Mouse (Mus musculus): ENCODE results near the gene Mrtfa.
A peak's percentile ranks its signal among the peaks of the same experiment; 100 is the strongest.
"Not testable (repeated sequence)": the region's sequence is repeated elsewhere in the genome, so short reads cannot be mapped to it uniquely, and the experiment has no call there.

Mrtfa gene

DNA sequence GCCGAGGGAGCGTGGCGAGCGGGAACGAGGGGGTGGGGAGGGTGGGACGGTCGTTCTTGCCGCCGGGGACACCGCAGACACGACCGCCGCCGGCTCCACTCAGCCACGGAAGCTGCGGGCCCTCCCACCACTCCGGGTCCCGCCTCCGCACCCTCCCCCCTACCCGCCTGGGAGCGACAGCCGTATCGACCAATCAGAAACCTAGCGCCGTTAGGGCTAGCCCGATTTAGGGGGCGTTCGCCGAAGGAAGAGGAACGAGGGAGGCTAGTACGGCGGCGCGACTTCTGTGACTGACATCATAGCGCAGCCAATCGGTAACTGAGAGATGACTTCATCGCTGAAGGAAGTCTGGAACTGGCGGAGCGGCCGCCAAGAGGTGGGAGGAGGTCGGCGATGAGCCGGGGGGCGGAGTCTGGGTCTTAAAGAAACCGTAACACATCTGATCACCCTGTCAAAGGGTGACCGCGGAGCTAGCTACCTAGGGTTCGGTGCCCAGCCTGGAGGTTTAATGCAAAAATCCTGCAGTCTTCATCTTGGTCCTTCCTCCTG, at the start of gene Mrtfa:
Gene Mrtfa, minus strand, starts transcription at position 128 of the 549 bp plus-strand sequence.
- DNase-seq (ENCODE audit: inconsistent age in 2 of 2, low spot score in 1 of 2) = peak; percentile 99 to 100

DNA sequence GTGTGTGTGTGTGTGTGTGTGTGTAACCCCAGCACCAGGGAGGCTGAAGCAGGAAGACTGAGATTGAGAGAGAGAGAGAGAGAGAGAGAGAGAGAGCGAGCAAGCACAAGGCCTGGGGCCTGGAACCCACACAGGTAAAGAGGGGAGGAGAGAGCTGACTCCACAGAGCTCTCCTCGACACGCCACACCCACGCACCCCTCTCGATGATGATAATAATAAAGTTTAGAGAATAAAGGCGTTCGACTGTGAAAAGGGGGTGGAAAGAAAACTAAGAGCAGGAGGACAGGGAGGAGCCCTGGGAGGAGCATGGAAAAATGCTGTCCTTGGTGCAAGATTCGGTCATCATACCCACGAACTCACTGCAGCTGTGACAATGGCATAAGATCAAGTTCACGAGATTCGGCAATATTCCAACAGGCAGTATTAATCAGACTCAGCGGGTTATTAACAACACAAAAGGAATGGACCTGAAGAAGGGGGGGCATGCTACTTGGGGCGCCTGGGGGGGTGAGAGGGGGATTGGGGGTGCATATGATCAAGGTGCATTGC, 49.3 kb upstream of the Mrtfa start:
- DNase-seq (ENCODE audit: inconsistent age in 2 of 2, low spot score in 1 of 2) = peak; percentile 66 to 86

DNA sequence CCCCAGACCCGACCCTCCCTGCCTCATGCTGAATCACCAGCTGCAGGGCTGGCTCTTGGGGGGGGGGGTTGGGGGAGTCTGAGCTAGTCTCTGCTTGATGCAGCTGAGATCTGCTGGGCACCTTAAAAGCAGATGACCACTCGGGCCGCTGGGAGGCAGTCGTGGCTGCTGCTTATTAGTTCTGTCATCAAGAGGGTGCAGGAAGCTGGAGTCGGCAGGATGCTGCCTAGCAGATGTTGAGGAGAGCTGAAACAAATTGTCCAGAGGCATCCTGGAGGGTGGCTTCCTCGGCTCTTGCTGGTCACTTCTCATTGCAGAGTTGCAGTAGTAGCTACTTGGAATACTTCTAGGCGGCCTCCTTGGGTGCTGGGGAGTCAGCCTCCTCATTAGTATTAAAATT, 48.7 kb upstream of the Mrtfa start:
- peak; percentile 60 to 80 for DNase-seq (ENCODE audit: inconsistent age in 2 of 2, low spot score in 1 of 2)

DNA sequence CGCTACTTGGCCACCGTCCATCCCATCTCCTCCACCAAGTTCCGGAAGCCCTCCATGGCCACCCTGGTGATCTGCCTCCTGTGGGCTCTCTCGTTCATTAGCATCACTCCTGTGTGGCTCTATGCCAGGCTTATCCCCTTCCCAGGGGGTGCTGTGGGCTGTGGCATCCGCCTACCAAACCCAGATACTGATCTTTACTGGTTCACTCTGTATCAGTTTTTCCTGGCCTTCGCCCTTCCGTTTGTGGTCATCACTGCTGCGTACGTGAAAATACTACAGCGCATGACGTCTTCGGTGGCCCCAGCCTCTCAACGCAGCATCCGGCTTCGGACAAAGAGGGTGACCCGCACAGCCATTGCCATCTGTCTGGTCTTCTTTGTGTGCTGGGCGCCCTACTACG, 46.9 kb upstream of the Mrtfa start:
- DNase-seq (ENCODE audit: inconsistent age in 2 of 2, low spot score in 1 of 2) = no peak

DNA sequence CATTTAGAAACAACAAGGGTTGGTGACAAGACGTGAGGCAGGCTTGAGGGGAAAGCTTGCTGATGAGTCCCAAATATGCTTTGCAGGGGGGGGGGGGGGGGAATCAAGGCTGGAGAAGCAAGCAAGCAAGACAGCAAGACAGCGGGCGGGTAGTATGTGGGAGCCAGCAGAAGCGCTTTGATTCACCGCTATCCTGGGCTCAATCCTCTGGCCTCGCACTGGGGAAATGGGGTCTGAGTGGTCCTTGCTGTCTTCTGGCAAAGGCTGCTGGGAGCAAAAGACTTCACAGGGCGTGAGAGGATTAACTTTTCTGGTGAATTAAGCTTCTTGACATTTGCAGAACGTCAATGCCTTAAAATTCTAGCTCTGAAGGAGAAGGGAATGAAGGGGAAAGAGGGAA, 45.5 kb upstream of the Mrtfa start:
- DNase-seq (ENCODE audit: inconsistent age in 2 of 2, low spot score in 1 of 2) = no peak

DNA sequence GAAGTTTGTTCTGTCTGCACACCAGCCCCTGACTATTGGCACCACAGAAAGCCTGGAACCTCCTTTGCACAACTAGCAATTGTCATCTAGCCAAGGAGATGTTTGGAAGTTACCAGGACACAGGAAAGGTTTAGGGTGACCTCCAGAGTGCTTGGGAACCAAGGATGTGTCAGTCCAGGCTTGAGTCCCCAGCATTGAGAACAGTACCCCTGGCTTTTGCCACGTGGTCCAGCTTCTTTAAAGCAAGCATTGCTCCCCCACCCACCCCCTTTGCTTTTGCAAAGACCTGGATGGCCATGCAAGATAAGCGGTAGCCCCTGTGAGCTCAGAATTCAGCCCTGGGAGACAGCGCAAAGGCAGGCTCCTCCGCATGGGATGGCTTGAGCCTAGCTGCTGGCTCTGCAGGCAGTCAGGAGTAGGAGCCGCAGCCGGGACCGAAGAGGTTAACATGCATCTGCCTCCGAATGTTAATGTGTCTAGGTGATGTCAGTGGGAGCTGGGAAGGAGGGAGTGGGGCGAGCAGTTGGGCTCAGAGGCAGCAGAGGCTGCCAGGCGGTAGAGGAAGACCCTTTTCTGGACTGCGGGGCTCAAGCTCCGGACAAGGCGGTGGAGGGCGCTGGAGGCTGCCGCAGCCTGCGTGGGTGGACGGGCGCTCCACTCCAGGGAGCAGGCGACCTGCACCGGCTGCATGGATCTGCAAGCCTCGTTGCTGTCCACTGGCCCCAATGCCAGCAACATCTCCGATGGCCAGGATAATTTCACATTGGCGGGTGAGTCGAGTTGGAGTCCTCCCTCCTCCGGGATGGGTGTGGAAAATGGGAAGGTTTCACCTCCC, 44.7 kb upstream of the Mrtfa start, which contains the start of gene Mchr1:
Gene Mchr1, plus strand, starts transcription at position 414 of the 835 bp plus-strand sequence.
- peak; percentile 56 to 81 for DNase-seq (ENCODE audit: inconsistent age in 2 of 2, low spot score in 1 of 2)

DNA sequence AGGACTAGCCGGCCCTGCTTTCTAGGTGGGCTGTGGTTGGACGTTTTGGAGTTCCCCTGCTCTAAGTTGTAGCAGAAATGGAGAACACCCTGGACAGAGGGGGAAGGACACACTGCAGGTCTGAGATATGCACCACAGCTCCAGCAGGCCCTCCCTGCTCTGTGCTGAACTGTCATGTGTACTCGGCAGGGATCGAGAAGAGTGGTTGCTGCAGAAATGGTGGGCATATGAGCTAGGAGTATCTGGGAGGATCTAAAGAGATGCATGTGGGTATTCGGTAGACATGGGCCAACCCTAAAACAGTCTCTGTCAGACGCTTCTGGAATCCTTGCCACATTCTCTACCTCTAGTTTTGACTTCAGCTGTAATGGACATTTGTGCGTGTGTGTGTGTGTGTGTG, 40.8 kb upstream of the Mrtfa start:
- DNase-seq (ENCODE audit: inconsistent age in 2 of 2, low spot score in 1 of 2) = no peak

DNA sequence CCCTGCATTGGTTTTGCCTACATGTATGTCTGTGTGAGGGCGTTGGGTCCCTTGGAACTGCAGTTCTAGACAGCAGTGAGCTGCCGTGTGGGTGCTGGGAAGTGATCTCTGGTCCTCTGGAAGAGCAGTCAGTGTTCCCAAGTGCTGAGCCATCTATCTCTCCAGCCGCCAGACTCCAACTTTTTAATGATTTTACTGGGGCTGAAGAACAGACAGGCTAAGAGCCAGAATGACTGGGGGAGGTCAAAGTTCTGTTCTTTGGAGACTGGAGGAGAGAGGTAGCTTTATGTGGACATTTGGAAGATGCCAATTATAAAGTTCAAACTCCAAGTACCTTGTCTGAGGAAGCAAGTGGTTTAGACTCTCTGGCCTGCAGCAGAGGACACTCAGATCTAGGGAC, 39.2 kb upstream of the Mrtfa start:
- DNase-seq (ENCODE audit: inconsistent age in 2 of 2, low spot score in 1 of 2) = no peak

DNA sequence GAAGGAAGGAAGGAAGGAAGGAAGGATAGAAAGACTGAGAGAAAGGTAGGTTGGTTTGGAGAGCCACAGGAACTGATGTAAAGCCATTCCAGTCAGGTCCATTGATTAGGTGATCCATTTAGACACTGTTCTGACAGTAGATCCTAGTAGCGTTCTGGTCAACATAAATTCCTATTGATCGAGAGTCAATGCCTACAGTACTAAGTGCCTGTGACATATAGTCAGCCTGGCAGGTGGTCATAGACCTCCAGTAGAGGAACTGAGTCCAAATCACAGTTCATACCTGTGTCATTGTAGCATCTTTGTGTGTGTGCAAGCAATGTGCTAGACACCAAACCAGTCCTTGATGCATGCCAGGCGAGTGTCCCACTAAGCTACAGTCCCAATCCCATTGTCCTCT, 37.7 kb upstream of the Mrtfa start:
- no peak for DNase-seq (ENCODE audit: inconsistent age in 2 of 2, low spot score in 1 of 2)

DNA sequence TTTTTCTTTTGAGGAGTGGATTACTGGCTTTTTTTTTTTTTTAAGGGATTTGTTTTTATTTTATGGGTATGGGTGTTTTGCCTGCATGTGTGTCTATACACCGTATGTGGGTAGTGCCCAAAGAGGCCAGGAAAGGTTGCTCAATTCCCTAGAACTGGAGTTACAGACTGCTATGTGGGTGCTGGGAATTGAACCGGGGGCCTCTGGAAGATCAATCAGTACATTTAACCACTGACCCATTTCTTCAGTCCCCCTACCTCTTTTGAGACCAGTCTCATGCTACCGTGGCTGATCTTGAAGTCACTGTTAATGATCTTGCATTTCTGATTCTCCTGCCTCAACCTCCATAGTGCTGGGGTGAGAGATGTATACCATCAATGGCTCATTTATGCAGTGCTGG, 36.7 kb upstream of the Mrtfa start:
- no peak for DNase-seq (ENCODE audit: inconsistent age in 2 of 2, low spot score in 1 of 2)

DNA sequence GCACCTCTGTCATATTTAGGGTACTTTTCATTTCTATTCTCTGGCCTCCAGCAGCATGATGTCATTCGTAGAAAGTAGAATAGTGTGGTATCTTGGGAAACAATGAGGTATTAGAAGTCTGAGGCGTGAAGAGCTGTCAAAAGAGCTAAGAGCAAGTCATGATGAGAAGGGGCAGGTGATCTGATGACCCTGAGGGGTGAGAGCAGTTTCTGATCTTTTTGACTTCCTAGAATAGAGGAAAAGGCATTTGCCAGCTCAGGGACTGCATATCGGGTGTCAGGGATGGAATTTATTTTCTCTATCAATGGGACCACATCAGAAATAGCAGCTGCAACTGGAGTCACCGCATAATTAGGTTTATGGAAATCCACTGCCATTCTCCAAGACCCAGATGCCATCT, 36.2 kb upstream of the Mrtfa start:
- DNase-seq (ENCODE audit: inconsistent age in 2 of 2, low spot score in 1 of 2) = no peak

DNA sequence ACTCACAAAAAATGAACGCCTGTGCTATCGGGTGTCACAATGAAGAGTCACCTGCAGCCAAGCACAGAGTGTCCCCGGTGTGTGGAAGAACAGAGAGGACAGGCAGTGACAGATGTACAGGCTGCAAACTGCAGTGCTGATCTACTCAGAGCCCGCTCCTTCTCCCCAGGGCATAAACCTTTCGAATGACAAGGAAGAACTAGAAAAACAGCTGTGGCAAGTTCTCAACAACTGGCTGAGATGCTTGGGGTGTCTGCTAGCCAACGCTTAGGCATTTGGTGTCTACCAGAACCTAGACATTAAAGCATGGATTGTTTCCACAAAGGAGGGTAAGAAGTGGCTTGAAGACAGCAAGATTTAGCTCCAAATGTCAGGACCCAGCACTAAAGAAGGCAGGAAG, 35.2 kb upstream of the Mrtfa start:
- no peak for DNase-seq (ENCODE audit: inconsistent age in 2 of 2, low spot score in 1 of 2)

DNA sequence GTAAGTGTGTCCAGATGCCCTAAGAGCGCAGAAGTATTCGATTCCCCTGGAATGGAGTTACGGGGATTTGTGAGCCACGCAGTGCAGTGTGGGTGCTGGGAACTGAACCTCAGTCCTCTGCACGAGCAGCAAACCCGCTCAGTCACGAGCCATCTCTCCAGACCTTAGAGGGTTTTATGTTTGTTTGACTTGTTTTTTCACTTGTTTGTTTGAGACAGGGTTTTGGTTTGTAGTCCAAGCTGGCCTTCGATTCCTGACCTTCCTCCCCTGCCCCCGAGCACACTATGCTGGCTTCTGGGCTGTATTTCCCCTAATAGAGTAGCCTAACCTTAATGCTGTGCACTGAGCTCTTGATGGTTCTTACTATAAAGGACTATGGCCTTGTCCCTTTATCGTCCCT, 34.5 kb upstream of the Mrtfa start:
- no peak for DNase-seq (ENCODE audit: inconsistent age in 2 of 2, low spot score in 1 of 2)

DNA sequence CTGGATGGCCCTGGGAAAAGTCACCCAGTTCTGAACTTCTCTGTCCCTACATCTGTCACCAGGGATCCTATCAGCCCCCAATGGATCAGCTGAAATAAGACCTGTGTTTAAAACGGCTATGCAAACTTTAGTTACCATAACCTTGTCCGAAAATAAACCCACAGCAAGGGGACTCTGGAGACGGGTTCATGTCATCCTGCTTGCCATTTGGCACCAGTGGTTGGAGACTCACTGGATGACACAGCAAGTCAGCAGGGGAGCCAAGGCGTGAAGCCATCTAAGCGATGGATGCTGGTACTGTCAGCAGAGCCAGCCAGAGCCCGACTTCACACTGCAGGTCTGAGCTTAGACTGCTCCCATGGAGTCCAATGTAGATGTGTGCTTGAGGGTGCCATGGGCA, 30.9 kb upstream of the Mrtfa start:
- DNase-seq (ENCODE audit: inconsistent age in 2 of 2, low spot score in 1 of 2) = no peak

DNA sequence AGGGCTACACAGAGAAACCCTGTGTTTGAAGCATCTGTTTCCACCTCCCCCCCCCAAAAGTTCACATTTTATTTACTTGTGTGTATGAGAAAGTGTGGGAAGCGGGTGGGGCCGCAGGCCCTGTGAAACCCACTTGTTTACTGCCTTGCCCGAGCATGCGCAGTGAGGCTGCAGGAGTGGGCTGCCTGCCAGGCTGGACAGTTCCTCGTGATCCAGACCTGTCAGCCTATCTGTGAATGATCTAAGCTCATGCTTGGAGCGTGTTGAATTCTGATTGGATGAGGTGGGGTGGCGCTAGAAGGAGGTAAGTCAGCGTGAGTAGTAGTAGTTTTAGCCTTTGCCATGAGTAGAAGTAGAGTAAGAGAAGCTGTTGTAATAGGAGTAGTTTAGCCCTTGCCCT, 29.5 kb upstream of the Mrtfa start:
- not testable (repeated sequence) for DNase-seq (ENCODE audit: inconsistent age in 2 of 2, low spot score in 1 of 2)

DNA sequence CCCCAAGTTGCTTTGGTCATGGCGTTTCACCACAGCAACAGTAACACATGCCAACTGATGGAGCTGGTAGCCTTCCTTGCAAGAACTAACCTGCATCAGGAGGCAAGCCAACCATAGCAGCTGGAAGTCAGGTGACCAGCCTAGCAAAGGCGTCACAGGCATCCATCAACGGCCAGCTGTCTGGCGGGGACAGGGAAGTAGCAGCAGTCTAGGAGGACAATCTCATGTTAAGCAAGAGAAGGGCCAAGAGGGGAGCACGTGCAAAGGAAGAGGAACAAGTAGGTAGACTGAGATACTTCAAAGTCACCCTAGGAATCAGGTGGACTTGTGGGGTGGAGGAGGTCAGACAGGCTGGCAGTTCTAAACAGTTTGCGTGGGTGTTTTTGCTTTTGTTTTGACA, 28.5 kb upstream of the Mrtfa start:
- DNase-seq (ENCODE audit: inconsistent age in 2 of 2, low spot score in 1 of 2) = no peak

DNA sequence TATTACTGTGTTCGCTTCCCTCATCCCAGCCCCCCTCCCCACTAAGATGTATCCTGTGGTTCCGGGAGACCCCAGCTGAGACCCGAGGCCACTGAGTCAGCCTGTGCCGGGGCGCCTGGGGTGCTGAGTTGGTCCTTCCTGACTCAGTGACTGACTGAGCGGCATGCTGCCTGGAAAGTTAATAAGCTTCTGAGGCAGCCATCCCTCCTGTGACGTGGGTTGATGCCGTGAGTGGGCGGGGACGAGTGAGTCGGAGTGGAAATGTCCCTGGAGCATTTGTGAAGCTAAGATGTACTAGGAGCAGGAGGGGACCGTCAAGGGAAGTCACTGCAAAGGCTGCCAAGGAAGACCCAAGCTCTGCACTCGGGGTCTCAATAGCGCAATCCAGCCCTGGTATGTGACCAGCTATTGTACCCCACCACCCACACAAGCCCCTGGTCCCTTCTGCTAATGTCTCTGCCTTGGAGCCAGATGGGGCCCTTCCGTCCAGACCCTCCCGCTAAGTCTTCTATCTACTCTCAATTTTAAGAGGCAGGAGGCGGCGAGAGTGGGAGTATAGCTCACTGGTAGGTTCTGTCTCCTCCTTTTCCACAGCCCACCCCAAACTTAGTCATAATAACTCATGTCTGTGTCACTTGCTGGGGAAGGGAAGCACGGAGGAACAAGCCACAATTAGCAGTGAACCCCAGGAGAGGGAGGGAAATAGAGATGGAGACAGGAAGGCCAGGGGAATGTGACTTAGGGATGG, 26.5 kb upstream of the Mrtfa start:
- no peak for DNase-seq (ENCODE audit: inconsistent age in 2 of 2, low spot score in 1 of 2)

DNA sequence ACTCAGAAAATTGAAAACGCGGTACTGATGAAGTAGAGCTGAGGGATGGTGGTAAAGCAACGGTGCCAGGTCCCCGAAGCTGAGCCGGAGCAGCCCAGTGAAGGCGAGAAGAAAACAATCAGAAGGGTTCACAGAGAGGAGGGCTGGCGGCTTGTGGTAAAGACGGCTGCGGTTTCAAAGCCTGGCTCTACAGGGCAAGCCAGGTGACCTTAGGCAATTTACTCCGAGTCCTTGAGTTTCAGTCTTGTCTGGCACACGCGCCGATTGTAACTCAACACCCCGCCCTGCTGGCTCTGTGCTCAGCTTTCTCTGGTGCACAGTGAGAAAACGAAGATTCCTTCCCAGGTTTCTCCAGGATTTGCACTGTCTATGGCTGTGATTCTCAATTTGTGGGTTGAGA, 22.4 kb upstream of the Mrtfa start:
- peak; percentile 57 to 80 for DNase-seq (ENCODE audit: inconsistent age in 2 of 2, low spot score in 1 of 2)

DNA sequence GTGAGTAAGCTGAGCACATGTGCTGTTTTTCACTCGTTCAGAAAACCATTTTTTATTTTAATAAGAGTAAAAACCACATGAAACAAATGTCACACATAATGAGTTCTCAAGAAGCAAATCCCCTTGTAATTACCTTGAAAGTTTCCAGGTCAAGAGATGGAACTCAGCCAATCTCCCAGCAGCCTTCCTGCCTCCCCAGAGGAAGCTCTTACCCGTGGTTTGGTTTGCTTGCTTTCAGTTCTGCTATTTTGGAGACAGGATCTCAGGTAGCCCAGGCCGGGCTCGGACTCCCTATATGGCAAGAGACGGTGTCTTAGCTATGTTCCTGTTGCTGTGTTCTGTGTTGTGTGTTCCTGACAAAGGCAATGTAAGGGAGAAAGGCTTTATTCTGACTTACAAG, 19.9 kb upstream of the Mrtfa start:
- no peak for DNase-seq (ENCODE audit: inconsistent age in 2 of 2, low spot score in 1 of 2)

DNA sequence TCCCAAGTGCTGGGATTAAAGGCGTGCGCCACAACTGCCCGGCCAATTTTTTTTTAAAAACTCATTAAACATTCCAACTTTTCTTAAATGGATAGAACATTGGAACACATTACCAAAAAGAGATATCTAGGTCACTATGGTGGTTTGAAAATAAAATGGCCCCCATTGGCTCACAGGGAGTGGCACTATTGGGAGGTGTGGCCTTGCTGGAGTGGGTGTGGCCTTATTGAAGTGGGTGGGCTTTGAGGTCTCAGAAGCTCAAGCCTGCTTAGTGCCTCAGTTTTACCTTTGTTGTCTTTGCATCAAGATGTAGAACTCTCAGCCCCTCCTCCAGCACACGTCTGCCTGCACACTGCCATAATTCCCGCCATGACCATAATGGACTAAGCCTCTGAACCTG, 11.9 kb upstream of the Mrtfa start:
- DNase-seq (ENCODE audit: inconsistent age in 2 of 2, low spot score in 1 of 2) = no peak

DNA sequence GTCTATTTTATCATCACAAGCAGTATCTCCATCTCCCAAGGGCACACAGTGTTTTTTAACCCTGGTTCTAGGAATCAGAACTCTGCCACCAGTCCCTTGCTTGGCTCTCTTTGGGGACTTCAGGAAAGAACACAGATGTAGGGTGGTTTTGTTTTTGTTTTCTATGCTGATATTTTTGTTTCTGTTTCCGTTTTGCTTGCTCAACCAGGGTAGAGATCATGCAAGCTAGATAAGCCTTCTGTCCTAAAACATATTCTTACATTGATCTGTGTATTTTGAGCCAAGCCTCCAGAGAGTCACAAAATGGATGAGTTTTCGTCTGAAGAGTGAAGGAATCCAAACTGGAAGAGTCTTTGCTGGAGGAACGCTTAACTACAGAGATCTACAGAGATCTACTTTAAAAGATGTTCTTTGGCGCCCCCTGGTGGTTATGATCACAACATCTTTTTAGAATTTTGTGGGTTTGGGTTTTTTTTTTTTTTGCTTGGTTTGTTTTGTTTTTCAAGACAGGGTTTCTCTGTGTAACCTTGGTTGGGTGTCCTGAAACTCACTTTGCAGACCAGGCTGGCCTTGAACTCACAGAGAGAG, 8.9 kb upstream of the Mrtfa start:
- peak; percentile 38 to 90 for DNase-seq (ENCODE audit: inconsistent age in 2 of 2, low spot score in 1 of 2)

Measured in adrenal gland, adult (tissue).